Mouse (Mus musculus) MEL (cell line): ENCODE data around the gene Wdr5b.

Experiments
- CTCF ChIP-seq, 3 experiments: IDR thresholded peaks in 2 of 3; conservative IDR thresholded peaks in 1 of 3; 2 replicates each; pipeline ENCODE4 v1.5.1; 2011 to 2012; ENCODE audit warnings: low read length in 3 of 3, low read depth in 2 of 3, mild to moderate bottlenecking in 2 of 3, improper control_type of control experiment in 1 of 3, inconsistent platforms in 1 of 3, mixed read lengths in 1 of 3, moderate library complexity in 1 of 3; ENCODE audit not compliant: control insufficient read depth in 1 of 3, insufficient read depth in 1 of 3, poor library complexity in 1 of 3, severe bottlenecking in 1 of 3
- MAX ChIP-seq: IDR thresholded peaks from 2 replicates; pipeline ENCODE4 v1.6.1; 2011; ENCODE audit warnings: low read length, improper control_type of control experiment

DNA sequence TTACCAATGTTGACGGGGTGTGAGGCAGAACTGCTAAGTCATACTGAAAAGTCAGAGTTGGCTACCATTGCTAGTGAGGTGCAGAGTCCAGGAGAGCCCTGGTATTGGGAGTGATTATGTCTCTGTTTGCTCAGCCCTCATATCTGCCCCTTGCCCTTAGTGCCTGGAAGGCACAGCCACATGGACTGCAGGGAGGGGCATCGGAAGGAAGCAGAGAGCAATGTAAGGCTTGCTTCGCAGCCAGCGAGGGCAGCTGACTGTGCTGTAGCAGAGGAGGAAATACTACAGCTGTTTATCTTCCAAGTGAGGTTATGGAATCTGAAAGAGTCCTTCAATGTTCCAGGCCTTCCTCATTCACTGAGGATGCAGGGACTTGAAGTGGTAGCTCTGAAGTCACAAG lies 46.9 kb downstream of the Wdr5b start:
- no peak for TF ChIP-seq MAX
- TF ChIP-seq CTCF (IDR thresholded peaks at IDR 0.05 in 2 of 3, conservative IDR thresholded peaks at IDR 0.05 in 1 of 3; ENCODE audit: control insufficient read depth in 1 of 3, insufficient read depth in 1 of 3, low read depth in 2 of 3, low read length in 3 of 3, poor library complexity in 1 of 3, severe bottlenecking in 1 of 3), result no peak
